Mouse (Mus musculus) olfactory bulb, adult 2 months (tissue): ENCODE measurements around the gene Optn.
"Not testable (repeated sequence)": the region's sequence is repeated elsewhere in the genome, so short reads cannot be mapped to it uniquely, and the experiment has no call there.

Experiments
- CTCF ChIP-seq: fragments of 200-500 bp; IDR thresholded peaks from 2 replicates; pipeline ENCODE4 v1.5.1; 2012; ENCODE audit warnings: low read depth, mild to moderate bottlenecking, low read length, moderate library complexity; ENCODE audit not compliant: insufficient read depth
- POLR2A ChIP-seq: fragments of 200-500 bp; IDR thresholded peaks from 2 replicates; pipeline ENCODE4 v1.6.1; 2012; ENCODE audit warnings: mild to moderate bottlenecking, low read depth, low read length, moderate library complexity; ENCODE audit not compliant: insufficient read depth

DNA sequence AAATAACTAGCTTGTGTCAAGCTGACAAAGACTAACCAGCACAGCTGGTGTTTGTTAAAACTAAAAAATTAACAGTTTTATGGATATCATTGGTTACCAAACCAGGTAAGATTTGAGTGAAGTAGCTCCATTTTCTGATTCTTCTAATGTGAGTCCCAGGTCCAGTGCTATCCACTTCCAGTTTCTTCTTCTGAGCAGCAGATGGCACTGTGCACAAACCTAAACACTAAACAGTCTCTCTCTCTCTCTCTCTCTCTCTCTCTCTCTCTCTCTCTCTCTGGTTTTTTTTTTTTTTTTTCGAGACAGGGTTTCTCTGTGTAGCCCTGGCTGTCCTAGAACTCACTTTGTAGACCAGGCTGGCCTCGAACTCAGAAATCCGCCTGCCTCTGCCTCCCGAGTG lies 26.5 kb upstream of the Optn start:
- TF ChIP-seq POLR2A, CTCF: not testable (repeated sequence)
